Mouse (Mus musculus) ovary, postnatal 36 days (tissue): ENCODE results near the gene Unkl.
"Not testable (repeated sequence)": the region's sequence is repeated elsewhere in the genome, so short reads cannot be mapped to it uniquely, and the experiment has no call there.

ENCODE experiments used
- DNase-seq: peaks from one replicate; pipeline ENCODE4 v3.0.0; 2022; ENCODE audit warnings: low spot score, mixed read lengths

Gene Unkl

DNA sequence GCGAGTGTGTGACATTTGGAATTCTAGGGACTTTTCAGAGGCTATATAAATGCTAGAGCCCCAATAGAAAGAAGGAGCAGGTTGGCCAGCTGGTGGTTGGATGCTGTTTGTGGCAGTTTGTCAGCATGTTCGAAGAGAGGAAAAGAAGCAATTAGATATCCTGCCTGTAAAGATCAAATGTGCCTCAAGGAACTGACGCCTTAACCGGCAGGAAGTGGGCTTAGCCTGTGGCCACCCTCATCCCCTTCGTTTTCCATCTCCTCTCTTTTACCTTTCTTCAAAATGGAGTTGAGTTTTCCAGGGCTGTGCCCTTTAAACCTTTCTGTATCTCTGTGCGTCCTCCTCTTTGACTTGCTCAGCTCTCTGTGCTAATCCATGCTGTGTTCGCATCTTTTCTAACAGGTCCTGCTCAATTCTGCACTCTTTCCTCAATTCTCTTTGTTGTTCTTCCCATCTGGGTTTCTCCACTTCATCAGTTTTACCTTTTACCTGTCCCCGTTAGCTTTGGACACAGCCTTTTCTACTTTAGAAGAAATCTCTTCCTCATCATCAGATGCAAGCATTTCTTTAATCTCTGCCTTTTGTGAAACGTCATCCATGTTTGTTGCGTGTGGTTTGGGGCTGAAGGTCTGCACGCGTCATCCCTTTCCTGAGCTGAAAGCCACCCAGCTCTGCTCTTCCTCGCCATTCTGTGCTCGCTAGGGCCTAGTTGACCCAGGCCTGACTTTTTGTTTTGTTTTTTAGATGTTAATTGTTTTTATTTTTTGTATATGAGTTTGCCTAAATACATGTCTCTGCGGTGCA, 31.5 kb downstream of the Unkl start:
- DNase-seq, result no peak

DNA sequence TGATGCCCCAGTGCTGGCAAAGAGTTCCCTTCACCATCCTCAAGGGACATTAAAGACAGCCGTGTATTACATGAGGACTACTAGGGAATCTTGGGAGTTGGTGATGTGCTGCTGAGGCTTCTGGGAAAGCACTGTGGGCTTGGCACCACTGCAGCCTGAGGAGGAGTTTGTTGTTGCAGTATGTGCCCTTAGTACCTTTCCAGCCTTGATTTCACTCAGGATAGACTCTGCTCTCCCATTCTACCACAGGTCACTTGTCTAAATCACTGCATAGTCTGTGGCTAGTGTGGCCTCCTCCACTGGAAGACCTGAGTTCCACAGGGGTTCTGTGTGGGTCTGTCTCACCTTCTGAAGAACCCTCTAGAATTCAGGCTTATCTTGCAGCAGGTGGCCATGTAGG, 32.5 kb downstream of the Unkl start:
- no peak for DNase-seq

- DNase-seq, result peak; percentile 42
Measured at GRCm38 (mm10) chr17:25221821-25222503, 33.8 kb downstream of the Unkl start.

DNA sequence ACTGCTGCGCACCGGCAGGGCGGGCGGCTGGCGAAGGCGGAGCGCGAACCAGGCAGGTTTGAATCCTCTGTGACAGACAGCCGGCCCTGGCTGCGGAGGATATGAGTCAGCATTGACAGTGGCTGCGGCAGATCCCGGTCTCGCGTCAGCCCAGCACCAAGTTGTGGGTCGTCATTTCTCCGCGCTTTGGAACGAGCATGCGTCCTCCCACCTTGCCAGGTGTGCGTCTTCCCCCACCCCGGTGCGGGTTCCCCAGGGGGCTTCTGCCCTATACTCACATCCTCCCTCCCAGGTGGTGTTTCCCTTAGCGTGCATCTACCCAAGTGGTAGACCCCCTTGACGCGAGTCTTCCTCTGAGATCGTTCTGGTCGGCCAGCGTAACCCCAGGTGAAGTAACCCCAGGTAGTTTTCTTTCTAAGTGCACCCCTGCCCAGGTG, 34.3 kb downstream of the Unkl start:
- DNase-seq, result not testable (repeated sequence)

DNA sequence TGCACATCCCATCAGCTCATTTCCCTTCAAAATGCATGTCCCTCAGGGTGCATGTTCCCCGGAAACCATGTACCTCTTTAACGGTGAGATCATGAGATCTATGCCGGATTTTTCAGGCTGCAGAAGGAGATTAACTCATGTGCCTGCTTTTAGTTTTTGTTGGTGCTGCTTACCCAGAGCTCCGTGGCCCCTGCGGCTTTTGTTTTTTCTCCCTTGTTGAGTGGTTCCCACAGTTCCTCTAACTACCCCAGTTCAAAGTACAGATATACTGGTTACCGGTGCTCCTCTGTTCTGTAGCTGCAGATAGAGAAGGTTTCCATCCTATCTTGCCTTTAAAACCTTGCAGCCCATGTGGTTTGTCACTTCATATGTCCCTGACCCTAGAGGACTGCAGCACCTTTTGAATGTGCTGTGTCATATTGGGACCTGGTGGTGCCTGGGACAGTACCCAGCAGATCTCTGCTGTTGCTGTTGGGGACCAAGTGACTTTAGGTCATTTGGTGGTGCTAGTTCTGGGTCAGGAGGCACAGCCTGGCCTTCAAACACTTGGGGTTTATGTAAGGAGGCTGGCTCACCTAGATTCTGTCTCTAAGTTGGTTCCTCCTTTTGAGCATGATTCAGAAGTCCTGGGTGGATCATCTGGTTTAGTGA, 34.9 kb downstream of the Unkl start:
- DNase-seq, result no peak

DNA sequence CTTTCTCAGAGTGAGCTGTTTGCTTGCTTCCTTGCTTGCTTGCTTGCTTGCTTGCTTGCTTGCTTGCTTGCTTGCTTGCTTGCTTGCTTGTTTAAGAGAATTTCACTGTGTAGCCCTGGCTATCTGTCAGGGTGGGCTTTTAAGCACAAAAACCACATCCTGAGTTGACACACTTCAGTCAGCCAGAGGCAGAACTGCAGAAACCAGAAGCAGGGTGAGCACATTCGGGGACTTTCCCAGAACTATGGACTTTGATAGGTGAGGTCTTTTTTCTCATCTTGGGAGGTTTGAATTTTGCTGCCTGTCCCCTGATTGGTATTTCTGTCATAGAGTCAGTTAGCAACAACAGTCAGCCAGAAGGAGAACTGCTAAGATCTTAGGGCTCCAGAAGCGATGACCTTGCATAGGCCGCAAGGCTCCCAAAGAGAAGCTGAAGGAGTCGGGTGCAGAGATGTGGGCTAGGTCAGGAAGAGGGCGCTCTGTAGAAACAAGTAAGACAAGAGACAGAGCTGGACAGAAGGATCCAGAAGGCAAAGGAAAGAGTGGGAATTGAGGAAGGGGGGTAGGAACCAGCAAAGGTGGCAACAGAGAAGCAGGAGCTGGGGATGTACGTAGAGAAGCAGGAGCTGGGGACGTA, 36.5 kb downstream of the Unkl start:
- DNase-seq, result no peak

- no peak for DNase-seq
Measured at GRCm38 (mm10) chr17:25225659-25226058, 37.5 kb downstream of the Unkl start.

GRCm38 (mm10) chr17:25227991-25228390, 39.8 kb downstream of the Unkl start:
- DNase-seq, result no peak

- not testable (repeated sequence) for DNase-seq
Measured at GRCm38 (mm10) chr17:25230014-25230655, 41.9 kb downstream of the Unkl start.

- no peak for DNase-seq
Measured at GRCm38 (mm10) chr17:25230700-25231099, 42.5 kb downstream of the Unkl start.

- not testable (repeated sequence) for DNase-seq
Measured at GRCm38 (mm10) chr17:25231621-25232020, 43.4 kb downstream of the Unkl start.

- DNase-seq, result no peak
Measured at GRCm38 (mm10) chr17:25235635-25236034, 47.4 kb downstream of the Unkl start.

GRCm38 (mm10) chr17:25239695-25240636, 51.8 kb downstream of the Unkl start, which contains the start of the genes Gnptg and Tsr3:
Gene Gnptg (minus strand): TSS chr17:25240124.
Gene Tsr3 (plus strand): TSS chr17:25240170.
- peak; percentile 84 for DNase-seq

DNA sequence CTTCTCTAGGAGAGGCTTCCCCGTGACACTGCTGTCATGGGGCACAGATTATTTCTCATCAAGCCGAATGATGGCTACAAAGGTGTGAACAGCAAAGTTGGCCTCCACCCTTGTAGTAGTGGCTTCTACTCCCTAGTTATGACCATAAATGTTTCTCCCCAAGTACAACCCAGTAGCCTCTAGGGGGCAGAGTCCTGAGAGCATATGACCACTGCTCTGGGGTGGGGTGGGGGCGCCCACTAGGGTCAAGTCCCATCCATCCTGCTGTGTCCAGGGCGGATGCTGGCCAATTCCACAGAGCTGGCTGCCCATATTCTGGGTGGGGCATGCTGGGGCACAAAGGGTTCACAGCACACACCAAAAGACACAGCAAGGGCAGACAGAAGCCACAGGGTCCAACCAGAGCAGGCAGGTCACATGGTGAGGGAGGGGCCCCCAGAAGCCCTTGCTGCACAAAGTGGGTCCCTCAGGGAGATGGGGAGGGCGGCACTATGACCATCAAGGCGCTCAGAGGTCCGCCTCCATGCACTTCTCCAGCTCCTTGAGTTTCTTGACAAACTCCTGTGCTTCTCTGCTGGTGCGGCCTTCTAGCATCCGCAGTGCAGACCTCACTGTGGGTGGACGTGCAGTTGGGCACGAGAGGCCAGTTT, 55.1 kb downstream of the Unkl start:
- no peak for DNase-seq

DNA sequence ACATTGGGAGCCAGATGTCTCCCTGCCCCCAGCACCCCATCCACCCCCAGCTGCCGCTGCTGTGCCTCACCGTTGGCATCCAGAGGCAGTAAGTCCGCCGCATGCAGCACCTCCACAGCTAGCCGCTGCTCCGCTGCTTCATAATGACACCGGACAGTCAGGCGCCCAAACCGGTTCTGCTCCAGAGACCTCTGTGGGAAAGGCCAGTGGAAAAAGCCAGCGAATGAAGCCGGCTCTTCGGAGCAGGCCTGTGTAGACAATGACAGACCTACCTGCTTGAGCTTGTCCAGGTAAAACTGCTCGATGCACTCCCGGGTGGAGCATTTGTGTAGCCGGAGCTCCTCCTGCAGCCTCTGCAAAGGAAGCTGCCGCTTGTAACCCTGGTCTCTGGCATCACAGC, 56.0 kb downstream of the Unkl start:
- no peak for DNase-seq

DNA sequence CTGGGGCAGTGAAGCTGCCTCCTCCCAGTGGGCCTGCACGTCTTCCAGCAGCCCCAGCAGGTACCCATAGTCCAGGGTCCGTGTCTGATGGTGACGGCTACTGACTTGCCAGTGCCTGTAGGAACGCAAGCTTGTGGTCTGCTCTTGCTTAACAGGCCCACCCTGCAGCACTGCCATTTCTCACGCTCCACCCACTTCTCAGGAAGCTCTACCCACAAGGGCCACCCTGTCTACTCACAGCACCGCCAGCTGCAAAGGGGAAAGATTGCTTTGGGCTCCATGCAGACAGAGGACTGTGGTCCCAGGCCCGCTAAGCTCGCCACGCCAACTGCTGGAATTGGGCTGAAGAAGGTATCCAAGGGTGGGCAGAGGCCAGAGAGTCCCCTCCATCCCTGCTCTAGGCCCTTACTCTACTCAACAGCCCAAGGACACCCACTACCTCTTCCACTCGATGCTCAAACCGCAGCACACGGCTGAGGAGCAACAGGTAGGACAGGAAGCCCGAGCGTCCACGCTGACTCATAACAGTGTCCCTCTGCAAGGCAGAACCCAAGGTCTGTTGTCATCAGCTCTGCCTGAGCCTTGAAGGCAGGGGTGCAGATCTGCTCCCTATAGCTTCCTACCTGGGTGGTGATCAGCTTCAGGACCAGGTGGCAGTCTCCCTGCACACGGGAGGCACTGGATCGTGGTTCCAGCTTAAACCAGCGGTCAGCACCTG, 60.0 kb downstream of the Unkl start:
- no peak for DNase-seq

DNA sequence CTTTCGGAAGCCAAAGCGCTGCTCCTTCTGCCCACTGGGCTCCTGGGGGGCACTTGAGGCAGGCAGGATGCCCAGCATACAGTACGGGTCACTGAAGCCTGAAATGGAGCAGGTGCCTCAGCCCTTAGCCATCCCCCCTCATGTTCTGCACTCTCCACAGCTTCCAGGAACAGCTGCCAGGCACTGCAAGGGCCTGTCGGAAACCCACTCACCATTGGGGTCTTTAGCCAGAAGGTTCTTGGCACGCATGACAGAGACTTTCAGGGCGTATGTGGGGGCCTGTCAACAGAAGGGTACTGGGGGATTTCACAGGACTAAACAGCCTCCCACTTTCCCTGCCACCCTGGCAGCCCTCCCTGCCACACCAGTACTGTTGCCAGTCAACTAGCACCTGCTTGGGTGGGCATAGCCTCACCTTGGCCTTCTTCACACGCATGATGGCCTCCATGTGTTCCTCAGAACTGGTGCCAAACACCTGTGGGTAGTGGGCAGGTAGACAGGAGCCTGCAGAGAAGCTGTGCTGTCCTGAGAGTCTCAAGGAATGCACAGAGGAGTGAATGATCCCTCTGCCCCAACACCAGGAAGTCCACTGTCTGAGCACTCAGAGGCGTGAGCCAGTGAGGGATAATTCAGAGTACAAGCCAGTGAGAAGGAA, 62.1 kb downstream of the Unkl start:
- DNase-seq, result no peak

DNA sequence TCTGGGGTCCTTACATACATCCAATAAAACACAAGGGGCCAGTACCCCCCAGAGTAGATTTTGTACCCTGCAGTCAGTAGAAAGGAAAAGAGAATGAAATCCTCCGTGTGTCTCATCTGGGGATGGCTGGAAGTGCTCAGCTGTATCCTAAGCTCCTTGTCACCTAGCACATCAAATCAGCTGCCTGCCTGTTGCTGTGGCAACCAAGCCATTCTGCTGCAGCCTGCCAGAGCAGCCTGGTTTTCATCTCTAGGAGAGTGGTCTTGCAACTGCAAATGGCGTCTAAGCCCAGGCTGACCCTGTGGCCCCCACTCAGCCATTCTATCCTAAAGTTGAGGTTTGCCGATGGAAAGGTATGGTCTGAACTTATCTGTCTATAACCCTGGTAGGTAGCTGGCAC, 64.4 kb downstream of the Unkl start:
- no peak for DNase-seq

DNA sequence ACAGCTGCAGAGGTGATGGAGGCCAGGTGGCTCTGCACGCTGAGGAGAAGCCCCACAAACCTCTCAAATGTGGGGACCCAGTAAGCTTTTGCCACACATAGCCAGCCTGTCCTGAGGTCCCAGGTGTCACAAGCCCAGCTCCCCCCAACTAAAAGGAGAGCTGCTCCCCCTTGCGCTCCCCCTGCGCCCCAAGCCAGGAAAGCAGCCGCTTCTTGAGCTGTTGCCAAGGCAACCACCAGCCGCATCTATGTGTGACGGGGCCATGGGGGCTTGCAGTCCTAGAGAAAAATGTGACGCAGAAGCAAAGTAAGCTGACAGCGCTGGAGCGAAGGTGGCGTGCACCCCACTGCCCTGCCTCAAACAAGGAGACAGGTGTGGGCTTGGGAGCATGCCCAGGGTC, 65.6 kb downstream of the Unkl start:
- no peak for DNase-seq
